Mouse (Mus musculus) embryonic facial prominence, embryonic 11.5 days (tissue): ENCODE measurements around the gene Aplp1. TPM values are rescaled to one million over a fixed set of nuclear protein-coding genes. Genes with fewer than 3 reads are reported as not detected.

Source experiments
- ATAC-seq: fragments of 200-750 bp; cut with Nextera tagmentation; replicated peaks from 2 replicates; pipeline ENCODE4 v1.8.0; 2017; ENCODE audit warnings: low read depth; ENCODE audit not compliant: insufficient number of reproducible peaks, low FRiP score, low TSS enrichment
- DNase-seq: peaks from one replicate; pipeline ENCODE4 v3.0.0-alpha.2; 2015; ENCODE audit warnings: low spot score
- H3K27ac ChIP-seq: fragments of 300-500 bp; sonication (generic); replicated peaks from 2 replicates; pipeline ENCODE4 v1.5.1; 2014; ENCODE audit warnings: mild to moderate bottlenecking, low read depth, low read length, control low read depth
- H3K27me3 ChIP-seq: fragments of 300-500 bp; sonication (generic); 2 replicates; pipeline ENCODE4 v1.6.1; 2014; ENCODE audit warnings: mild to moderate bottlenecking, low read length, moderate library complexity, mixed read lengths; ENCODE audit not compliant: control insufficient read depth, insufficient read depth
- H3K36me3 ChIP-seq: fragments of 300-500 bp; sonication (generic); replicated peaks from 2 replicates; pipeline ENCODE4 v1.6.1; 2014; ENCODE audit warnings: low read depth, mild to moderate bottlenecking, low read length, moderate library complexity, mixed read lengths; ENCODE audit not compliant: control insufficient read depth, insufficient read depth
- H3K4me1 ChIP-seq: fragments of 300-500 bp; sonication (generic); 2 replicates; pipeline ENCODE4 v1.6.1; 2014; ENCODE audit warnings: low read length, mixed read lengths; ENCODE audit not compliant: control insufficient read depth, insufficient read depth
- H3K4me2 ChIP-seq: fragments of 300-500 bp; sonication (generic); 2 replicates; pipeline ENCODE4 v1.6.1; 2014; ENCODE audit warnings: low read depth, mild to moderate bottlenecking, control low read depth, low read length, moderate library complexity
- H3K4me3 ChIP-seq: fragments of 300-500 bp; sonication (generic); 2 replicates; pipeline ENCODE4 v1.5.1; 2014; ENCODE audit warnings: low read depth, low read length, control low read depth
- H3K9ac ChIP-seq: fragments of 300-500 bp; sonication (generic); replicated peaks from 2 replicates; pipeline ENCODE4 v1.6.1; 2014; ENCODE audit warnings: mild to moderate bottlenecking, control low read depth, low read length
- H3K9me3 ChIP-seq: fragments of 300-500 bp; sonication (generic); replicated peaks from 2 replicates; pipeline ENCODE4 v1.6.1; 2016; ENCODE audit warnings: mild to moderate bottlenecking, low read length, inconsistent platforms, mixed read lengths; ENCODE audit not compliant: control insufficient read depth
- WGBS: fragments of 180-500 bp; shearing (Covaris S2); extraction: QIAGEN DNeasy Blood & Tissue Kit; methylation state at CpG from one replicate; pipeline ENCODE4 v1.1.7; 2014; 5-methylcytosine and 5-hydroxymethylcytosine counted together
- polyA plus RNA-seq: library from polyadenylated mRNA; unstranded; fragments of >200 nt; fragmentation: Nextera tagmentation; extraction: Ambion mirVana; gene quantifications from 2 replicates; pipeline ENCODE4 v1.2.1, GENCODE M21; 2014

Gene Aplp1
- polyA plus RNA-seq, 1 experiment from 2014 or later, result 40.2 TPM

GRCm38 (mm10) chr7:30456911-30457628 lies 11.7 kb upstream of the Aplp1 start:
- no peak for DNase-seq
- H3K4me2 ChIP-seq, result peak overlapping the region; percentile 28

DNA sequence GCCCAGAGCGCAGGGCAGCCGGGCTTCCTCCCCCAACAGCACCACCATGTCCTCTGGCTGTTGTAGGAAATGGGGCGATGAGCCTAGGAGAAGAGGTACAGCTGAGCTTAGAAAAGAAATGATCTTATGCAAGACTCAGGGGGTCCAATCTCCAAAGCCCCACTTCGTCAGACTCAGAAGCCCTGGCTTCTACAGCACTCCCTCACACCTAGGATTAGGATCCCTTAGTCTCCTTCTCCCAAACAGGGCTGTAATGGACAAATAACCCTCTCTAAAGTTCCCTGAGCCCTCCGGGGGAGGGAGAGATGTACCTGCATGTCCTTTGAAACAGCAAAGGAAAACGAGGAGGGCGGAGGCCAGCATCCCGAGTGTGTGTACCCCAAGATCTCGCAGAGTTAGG lies 11.2 kb upstream of the Aplp1 start:
- no peaks in the 10 kb centered on the region; the same call in 1 of the 2 replicates for H3K4me1 ChIP-seq
- no peak overlapping the region for H3K9ac ChIP-seq
- ATAC-seq (no peak), DNase-seq (no peak)
- H3K27ac ChIP-seq, result no peak overlapping the region
- H3K9me3 ChIP-seq, result no peaks in the 10 kb centered on the region
- H3K27me3 ChIP-seq, result peaks cover 86% of the 10 kb centered on the region
- no peaks in the 10 kb centered on the region for H3K36me3 ChIP-seq
- H3K4me2 ChIP-seq, result no peak overlapping the region
- no peak overlapping the region for H3K4me3 ChIP-seq
- 3% methylated on average over 9 of the region's 9 CpGs for WGBS

More at GRCm38 (mm10) chr7:30456911-30457628, 11.7 kb upstream of the Aplp1 start:
- 1% methylated on average over 31 of the region's 31 CpGs for WGBS
- no peak for ATAC-seq
- no peaks in the 10 kb centered on the region; the same call in 1 of the 2 replicates for H3K4me1 ChIP-seq
- H3K36me3 ChIP-seq, result no peaks in the 10 kb centered on the region
- no peak overlapping the region for H3K27ac ChIP-seq
- H3K27me3 ChIP-seq, result peaks cover 86% of the 10 kb centered on the region
- no peaks in the 10 kb centered on the region for H3K9me3 ChIP-seq
- H3K9ac ChIP-seq, result no peak overlapping the region
- H3K4me3 ChIP-seq, result no peak overlapping the region

DNA sequence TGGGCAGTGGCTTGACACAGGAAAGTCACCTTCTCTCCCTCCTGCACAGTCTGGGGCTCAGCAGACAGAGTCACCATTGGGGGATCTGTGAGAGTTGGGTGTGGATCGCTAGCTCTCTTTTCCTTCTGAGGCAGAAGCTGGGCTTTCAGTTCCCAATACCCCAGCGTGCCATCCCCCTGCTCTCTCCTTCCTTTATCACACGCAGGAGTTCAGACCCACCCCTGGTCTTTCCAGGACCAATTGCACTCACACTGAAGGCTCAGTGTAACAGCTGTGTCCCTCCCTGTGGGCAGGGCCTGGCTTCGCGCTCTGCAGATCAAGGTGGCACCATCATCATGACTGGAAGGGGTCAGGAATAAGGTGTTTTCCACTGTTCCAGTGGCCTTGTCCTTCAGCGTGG lies 8.9 kb upstream of the Aplp1 start:
- DNase-seq (no peak), ATAC-seq (no peak)
- no peak overlapping the region for H3K27ac ChIP-seq
- no peak overlapping the region for H3K9ac ChIP-seq
- H3K27me3 ChIP-seq, result peaks cover 66% of the 10 kb centered on the region
- H3K9me3 ChIP-seq, result no peaks in the 10 kb centered on the region
- H3K4me1 ChIP-seq, result no peaks in the 10 kb centered on the region; the same call in 1 of the 2 replicates
- no peak overlapping the region; the same call in 1 of the 2 replicates for H3K4me3 ChIP-seq
- no peak overlapping the region for H3K4me2 ChIP-seq
- no peaks in the 10 kb centered on the region for H3K36me3 ChIP-seq
- 4% methylated on average over 6 of the region's 6 CpGs for WGBS

DNA sequence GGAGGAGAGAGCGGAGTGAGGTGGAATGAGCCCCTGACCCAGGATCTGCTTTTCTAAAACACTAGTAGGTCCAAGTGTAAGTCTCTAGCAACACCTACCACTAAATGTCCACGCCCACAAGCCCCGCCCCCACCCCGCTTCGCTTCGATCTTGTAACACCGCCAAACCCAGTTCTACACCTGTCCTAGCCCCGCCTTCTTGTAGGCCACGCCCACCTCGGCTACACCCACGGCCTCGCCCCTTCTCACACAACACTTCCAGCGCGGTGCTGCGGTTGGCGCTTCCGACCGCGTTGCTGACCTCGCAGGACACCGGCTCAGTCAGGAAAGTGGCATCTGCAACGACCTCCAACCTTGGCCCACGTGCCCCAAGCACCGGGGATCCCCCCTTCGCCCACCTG lies 8.4 kb upstream of the Aplp1 start:
- no peaks in the 10 kb centered on the region for H3K36me3 ChIP-seq
- DNase-seq (no peak), ATAC-seq (no peak)
- H3K4me3 ChIP-seq, result no peak overlapping the region; the same call in 1 of the 2 replicates
- H3K9ac ChIP-seq, result no peak overlapping the region
- no peak overlapping the region for H3K27ac ChIP-seq
- WGBS, result under 1% methylated on average over 25 of the region's 25 CpGs
- H3K4me2 ChIP-seq, result no peak overlapping the region
- H3K27me3 ChIP-seq, result peaks cover 61% of the 10 kb centered on the region
- no peaks in the 10 kb centered on the region for H3K9me3 ChIP-seq
- no peaks in the 10 kb centered on the region; the same call in 1 of the 2 replicates for H3K4me1 ChIP-seq

- no peak for DNase-seq
- Histone ChIP-seq H3K36me3 (no peaks in the 10 kb centered on the region), H3K9ac (no peak overlapping the region), H3K9me3 (no peaks in the 10 kb centered on the region), H3K4me3 (no peak overlapping the region), H3K27me3 (peaks cover 59% of the 10 kb centered on the region), H3K27ac (no peak overlapping the region), H3K4me1 (no peaks in the 10 kb centered on the region; the same call in 1 of the 2 replicates), H3K4me2 (no peak overlapping the region)
- no peak for ATAC-seq
- 12% methylated on average over 25 of the region's 25 CpGs for WGBS
These were observed 8.0 kb upstream of the Aplp1 start for GRCm38 (mm10) chr7:30453327-30453726.

GRCm38 (mm10) chr7:30450241-30450640 lies 4.9 kb upstream of the Aplp1 start:
- Histone ChIP-seq H3K27me3 (peaks cover 32% of the 10 kb centered on the region), H3K4me1 (no peaks in the 10 kb centered on the region), H3K9me3 (no peaks in the 10 kb centered on the region), H3K4me2 (no peak overlapping the region), H3K27ac (no peak overlapping the region), H3K9ac (no peak overlapping the region), H3K4me3 (no peak overlapping the region), H3K36me3 (no peaks in the 10 kb centered on the region)
- ATAC-seq, result no peak
- 70% methylated on average over 7 of the region's 7 CpGs for WGBS
- DNase-seq, result no peak

DNA sequence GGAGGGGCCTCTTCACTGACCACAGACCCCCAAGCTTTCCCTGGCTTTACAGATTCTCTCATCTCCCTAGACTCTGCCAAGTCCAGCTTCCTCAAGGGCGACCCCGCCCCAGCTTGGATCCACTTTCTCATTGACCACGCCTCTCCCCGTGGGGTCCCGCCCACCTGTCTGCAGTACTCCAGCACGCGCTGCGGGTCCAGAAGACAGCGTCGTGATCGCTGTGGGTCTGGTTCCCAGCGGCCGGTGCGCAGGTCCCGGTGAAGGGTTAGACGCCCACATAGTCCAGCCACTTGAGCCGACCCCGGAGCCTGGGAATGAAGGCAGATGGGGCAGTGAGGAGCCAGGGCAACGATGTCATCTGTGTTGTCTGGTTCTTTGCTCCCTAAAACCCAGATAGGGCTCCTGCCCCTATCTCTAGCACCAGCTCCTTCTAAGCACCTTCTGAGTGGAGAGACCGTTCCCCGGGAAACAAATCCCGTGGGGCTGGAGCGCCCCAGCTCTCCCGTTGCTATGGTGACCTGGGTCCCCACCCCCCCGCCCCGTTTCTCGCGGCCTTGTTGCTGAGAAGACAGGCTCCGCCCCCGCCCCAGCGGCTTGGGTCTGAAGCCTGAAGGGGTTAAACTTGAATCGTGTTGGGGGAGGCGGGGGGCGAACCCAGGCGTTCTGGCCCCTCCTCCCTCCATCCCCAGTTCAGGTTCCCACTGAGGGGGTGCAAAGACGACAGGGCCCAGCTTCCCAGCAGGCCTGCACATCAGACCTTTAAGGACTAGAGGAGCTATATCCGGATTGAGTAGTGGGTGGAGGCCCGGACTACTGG lies 973 bp downstream of the Aplp1 start:
- Histone ChIP-seq H3K4me2 (peak overlapping the region; percentile 82), H3K9ac (peak overlapping the region; percentile 69), H3K4me3 (peak overlapping the region; percentile 67), H3K4me1 (peaks cover 4% of the 10 kb centered on the region), H3K27me3 (peaks cover 17% of the 10 kb centered on the region; the same call in 1 of the 2 replicates), H3K36me3 (no peaks in the 10 kb centered on the region; the same call in 1 of the 2 replicates), H3K27ac (peak overlapping the region; percentile 41; the same call in 1 of the 2 replicates), H3K9me3 (no peaks in the 10 kb centered on the region)
- DNase-seq, result peak; percentile 59
- ATAC-seq, result peak; percentile 53
- under 1% methylated on average over 38 of the region's 38 CpGs for WGBS

GRCm38 (mm10) chr7:30443696-30444095 lies 1.6 kb downstream of the Aplp1 start:
- Histone ChIP-seq H3K27me3 (peaks cover 17% of the 10 kb centered on the region; the same call in 1 of the 2 replicates), H3K9ac (no peak overlapping the region), H3K27ac (no peak overlapping the region)

More at GRCm38 (mm10) chr7:30443696-30444095, 1.6 kb downstream of the Aplp1 start:
- Histone ChIP-seq H3K36me3 (no peaks in the 10 kb centered on the region; the same call in 1 of the 2 replicates), H3K4me1 (peaks cover 4% of the 10 kb centered on the region), H3K4me2 (peak overlapping the region; percentile 82), H3K9me3 (no peaks in the 10 kb centered on the region), H3K4me3 (no peak overlapping the region)
- ATAC-seq (no peak), DNase-seq (no peak)
- 24% methylated on average over 9 of the region's 9 CpGs for WGBS
